Mouse (Mus musculus) limb, embryonic 14.5 days (tissue): ENCODE data around the gene Atoh8. TPM values are rescaled to one million over a fixed set of nuclear protein-coding genes. Genes with fewer than 3 reads are reported as not detected.
A peak's percentile ranks its signal among the peaks of the same experiment; 100 is the strongest.

Experiments used
- ATAC-seq: fragments of 200-750 bp; cut with Nextera tagmentation; 2 replicates; pipeline ENCODE4 v1.8.0; 2017; ENCODE audit warnings: low read depth, moderate number of reproducible peaks, moderate TSS enrichment; ENCODE audit not compliant: low FRiP score
- DNase-seq: peaks from one replicate; pipeline ENCODE4 v3.0.0-alpha.2; 2015; ENCODE audit warnings: low spot score
- H3K27ac ChIP-seq: fragments of 300-500 bp; sonication (generic); replicated peaks from 2 replicates; pipeline ENCODE4 v1.5.1; 2014; ENCODE audit warnings: low read depth, mild to moderate bottlenecking, low read length, moderate library complexity, mixed read lengths
- H3K27me3 ChIP-seq: fragments of 300-500 bp; sonication (generic); 2 replicates; pipeline ENCODE4 v1.6.1; 2014; ENCODE audit warnings: low read length, mixed read lengths; ENCODE audit not compliant: control insufficient read depth, insufficient read depth
- H3K36me3 ChIP-seq: fragments of 300-500 bp; sonication (generic); 2 replicates; pipeline ENCODE4 v1.6.1; 2014; ENCODE audit warnings: mild to moderate bottlenecking, low read length, moderate library complexity, mixed read lengths; ENCODE audit not compliant: control insufficient read depth, insufficient read depth
- H3K4me1 ChIP-seq: fragments of 300-500 bp; sonication (generic); 2 replicates; pipeline ENCODE4 v1.6.1; 2014; ENCODE audit warnings: antibody characterized with exemption, low read length, mixed read lengths; ENCODE audit not compliant: control insufficient read depth, insufficient read depth
- H3K4me2 ChIP-seq: fragments of 300-500 bp; sonication (generic); replicated peaks from 2 replicates; pipeline ENCODE4 v1.6.1; 2014; ENCODE audit warnings: low read depth, mild to moderate bottlenecking, low read length, moderate library complexity; ENCODE audit not compliant: severe bottlenecking
- H3K4me3 ChIP-seq: fragments of 300-500 bp; sonication (generic); replicated peaks from 2 replicates; pipeline ENCODE4 v1.5.1; 2014; ENCODE audit warnings: low read length
- H3K9ac ChIP-seq: fragments of 300-500 bp; sonication (generic); 2 replicates; pipeline ENCODE4 v1.6.1; 2014; ENCODE audit warnings: mild to moderate bottlenecking, low read depth, low read length, moderate library complexity; ENCODE audit not compliant: severe bottlenecking
- H3K9me3 ChIP-seq: fragments of 300-500 bp; sonication (generic); 2 replicates; pipeline ENCODE4 v1.6.1; 2016; ENCODE audit warnings: low read length; ENCODE audit not compliant: control insufficient read depth
- POLR2A ChIP-seq: fragments of 200-500 bp; IDR thresholded peaks from 2 replicates; pipeline ENCODE4 v1.8.0; 2012; ENCODE audit warnings: inconsistent platforms, mild to moderate bottlenecking, moderate library complexity, borderline replicate concordance; ENCODE audit not compliant: insufficient read depth, insufficient read length; ENCODE audit errors: extremely low read depth
- WGBS: fragments of 180-500 bp; shearing (Covaris S2); extraction: QIAGEN DNeasy Blood & Tissue Kit; methylation state at CpG from one replicate; pipeline ENCODE4 v1.1.7; 2014; 5-methylcytosine and 5-hydroxymethylcytosine counted together
- polyA plus RNA-seq, 2 experiments: library from polyadenylated mRNA; depleted of rRNA in 1 of 2; stranded (reverse) in 1 of 2; unstranded in 1 of 2; fragments of >200 nt; fragmentation: Nextera tagmentation in 1 of 2; extraction: Ambion mirVana in 1 of 2; gene quantifications; 2 replicates each; pipeline versions ENCODE4 v1.2.1 to v1.2.3; 2012 to 2014

Gene Atoh8
- polyA plus RNA-seq, 2 experiments, result 15.1 to 19.8 TPM

GRCm38 (mm10) chr6:72165907-72166306 lies 69.5 kb downstream of the Atoh8 start:
- Histone ChIP-seq H3K36me3 (no peaks in the 10 kb centered on the region), H3K27ac (no peak overlapping the region), H3K4me1 (no peaks in the 10 kb centered on the region), H3K27me3 (no peaks in the 10 kb centered on the region), H3K9ac (no peak overlapping the region), H3K4me2 (no peak overlapping the region), H3K4me3 (no peak overlapping the region), H3K9me3 (no peaks in the 10 kb centered on the region)
- WGBS, result 46% methylated on average over 2 of the region's 2 CpGs
- no peak for DNase-seq
- no peak for ATAC-seq
- no peak for TF ChIP-seq POLR2A

- 20% methylated on average over 20 of the region's 20 CpGs for WGBS
- no peak overlapping the region for H3K4me2 ChIP-seq
Measured at GRCm38 (mm10) chr6:72164321-72165275, 70.8 kb downstream of the Atoh8 start.

GRCm38 (mm10) chr6:72162155-72162890 lies 73.1 kb downstream of the Atoh8 start:
- Histone ChIP-seq H3K27ac (no peak overlapping the region), H3K27me3 (no peaks in the 10 kb centered on the region), H3K4me1 (no peaks in the 10 kb centered on the region), H3K36me3 (no peaks in the 10 kb centered on the region), H3K9ac (no peak overlapping the region), H3K4me2 (no peak overlapping the region), H3K4me3 (no peak overlapping the region), H3K9me3 (no peaks in the 10 kb centered on the region)
- no peak for DNase-seq
- WGBS, result 28% methylated on average over 19 of the region's 19 CpGs
- TF ChIP-seq POLR2A, result no peak
- ATAC-seq, result no peak

More at GRCm38 (mm10) chr6:72164321-72165275, 70.8 kb downstream of the Atoh8 start:
- DNase-seq, result peak; percentile 95
- H3K9ac ChIP-seq, result no peak overlapping the region
- H3K27me3 ChIP-seq, result no peaks in the 10 kb centered on the region
- ATAC-seq, result peak; percentile 93
- no peaks in the 10 kb centered on the region for H3K9me3 ChIP-seq
- no peaks in the 10 kb centered on the region for H3K4me1 ChIP-seq
- H3K4me3 ChIP-seq, result no peak overlapping the region
- no peaks in the 10 kb centered on the region for H3K36me3 ChIP-seq
- no peak overlapping the region for H3K27ac ChIP-seq
- TF ChIP-seq POLR2A, result no peak

- no peak for TF ChIP-seq POLR2A
- Histone ChIP-seq H3K27ac (no peak overlapping the region), H3K4me2 (no peak overlapping the region), H3K27me3 (no peaks in the 10 kb centered on the region), H3K4me1 (no peaks in the 10 kb centered on the region), H3K4me3 (no peak overlapping the region), H3K36me3 (no peaks in the 10 kb centered on the region), H3K9ac (no peak overlapping the region), H3K9me3 (no peaks in the 10 kb centered on the region)
- no peak for ATAC-seq
- WGBS, result 74% methylated on average over 5 of the region's 5 CpGs
- no peak for DNase-seq
Measured at GRCm38 (mm10) chr6:72161751-72162150, 73.6 kb downstream of the Atoh8 start.

- no peaks in the 10 kb centered on the region for H3K36me3 ChIP-seq
- DNase-seq (no peak), ATAC-seq (no peak)
- no peak overlapping the region for H3K4me2 ChIP-seq
- WGBS, result 81% methylated on average over 3 of the region's 3 CpGs
- no peak overlapping the region for H3K4me3 ChIP-seq
- H3K4me1 ChIP-seq, result no peaks in the 10 kb centered on the region
- no peak for TF ChIP-seq POLR2A
- H3K9ac ChIP-seq, result no peak overlapping the region
- no peak overlapping the region for H3K27ac ChIP-seq
- no peaks in the 10 kb centered on the region for H3K27me3 ChIP-seq
- H3K9me3 ChIP-seq, result no peaks in the 10 kb centered on the region
Measured at GRCm38 (mm10) chr6:72160991-72161390, 74.4 kb downstream of the Atoh8 start.
